Mouse (Mus musculus) thymus, postnatal 14 days (tissue): ENCODE measurements around the gene Gm26657.

Experiments
- DNase-seq: peaks from one replicate; pipeline ENCODE4 v3.0.0; 2021

Gene Gm26657

GRCm38 (mm10) chr4:56740020-56740485 is at the start of gene Gm26657:
Gm26657 (plus strand) TSS chr4:56740070.
- DNase-seq, result no peak

GRCm38 (mm10) chr4:56696401-56696800 is 43.5 kb upstream of the Gm26657 start:
- no peak for DNase-seq

DNA sequence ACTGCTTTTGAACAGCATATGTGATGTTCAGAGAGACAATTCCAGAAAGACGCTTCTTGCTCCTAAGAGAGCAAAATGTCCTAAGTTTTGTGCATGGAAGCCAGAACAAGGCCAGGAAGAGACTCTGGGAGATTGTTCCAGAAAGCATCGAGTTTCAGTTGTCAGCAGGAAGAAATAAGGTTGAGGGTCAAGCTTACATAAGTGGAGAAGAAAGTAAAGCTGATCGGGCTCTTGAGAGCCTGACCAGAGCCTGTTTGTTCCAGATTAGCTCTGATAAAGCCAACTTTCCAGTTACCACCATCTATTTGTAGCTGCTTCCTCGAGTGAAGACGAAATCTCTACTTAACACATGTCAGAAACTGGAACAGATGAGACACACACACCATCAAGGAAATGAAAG is 41.2 kb upstream of the Gm26657 start:
- DNase-seq, result no peak

DNA sequence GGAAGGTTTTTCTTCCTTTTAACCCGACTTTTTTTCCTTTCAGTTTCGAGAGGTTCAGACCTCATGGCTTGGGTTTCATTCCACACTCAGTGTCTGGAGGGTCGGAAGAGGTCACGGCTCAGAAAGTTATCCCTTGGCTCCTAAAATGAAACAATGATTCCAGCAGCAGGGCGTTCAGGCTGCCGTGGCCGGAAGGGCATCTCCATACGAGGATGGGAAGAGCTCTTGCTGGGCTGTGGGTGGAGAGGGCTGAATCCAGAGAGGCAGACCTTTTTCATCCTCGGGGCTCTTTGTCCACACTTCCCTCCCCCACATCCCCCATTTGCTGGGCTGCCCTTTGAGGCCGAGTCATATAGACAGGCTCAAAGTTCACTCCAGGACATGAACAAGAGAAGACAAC is 37.6 kb upstream of the Gm26657 start:
- DNase-seq, result no peak

GRCm38 (mm10) chr4:56713155-56713554 is 26.7 kb upstream of the Gm26657 start:
- DNase-seq, result no peak

GRCm38 (mm10) chr4:56716801-56717200 is 23.1 kb upstream of the Gm26657 start:
- no peak for DNase-seq

DNA sequence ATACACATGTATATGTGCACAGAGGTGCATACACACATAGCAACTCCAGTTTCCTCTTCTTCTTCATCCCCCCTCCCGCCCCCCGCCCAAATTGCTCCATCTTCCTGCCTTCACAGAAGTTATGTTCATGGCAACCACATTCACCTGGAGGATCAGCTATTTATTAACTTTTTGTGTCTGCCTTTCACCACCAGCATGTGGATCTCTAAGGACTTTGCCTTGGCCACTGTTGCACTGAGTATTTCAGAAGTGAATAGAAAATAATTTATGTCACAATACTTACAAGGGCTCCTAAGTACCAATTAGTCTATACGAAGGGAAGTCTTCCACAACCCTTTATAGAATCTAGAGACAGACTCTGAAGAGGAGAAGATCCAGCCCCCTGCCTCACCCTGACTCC is 21.9 kb upstream of the Gm26657 start:
- no peak for DNase-seq

DNA sequence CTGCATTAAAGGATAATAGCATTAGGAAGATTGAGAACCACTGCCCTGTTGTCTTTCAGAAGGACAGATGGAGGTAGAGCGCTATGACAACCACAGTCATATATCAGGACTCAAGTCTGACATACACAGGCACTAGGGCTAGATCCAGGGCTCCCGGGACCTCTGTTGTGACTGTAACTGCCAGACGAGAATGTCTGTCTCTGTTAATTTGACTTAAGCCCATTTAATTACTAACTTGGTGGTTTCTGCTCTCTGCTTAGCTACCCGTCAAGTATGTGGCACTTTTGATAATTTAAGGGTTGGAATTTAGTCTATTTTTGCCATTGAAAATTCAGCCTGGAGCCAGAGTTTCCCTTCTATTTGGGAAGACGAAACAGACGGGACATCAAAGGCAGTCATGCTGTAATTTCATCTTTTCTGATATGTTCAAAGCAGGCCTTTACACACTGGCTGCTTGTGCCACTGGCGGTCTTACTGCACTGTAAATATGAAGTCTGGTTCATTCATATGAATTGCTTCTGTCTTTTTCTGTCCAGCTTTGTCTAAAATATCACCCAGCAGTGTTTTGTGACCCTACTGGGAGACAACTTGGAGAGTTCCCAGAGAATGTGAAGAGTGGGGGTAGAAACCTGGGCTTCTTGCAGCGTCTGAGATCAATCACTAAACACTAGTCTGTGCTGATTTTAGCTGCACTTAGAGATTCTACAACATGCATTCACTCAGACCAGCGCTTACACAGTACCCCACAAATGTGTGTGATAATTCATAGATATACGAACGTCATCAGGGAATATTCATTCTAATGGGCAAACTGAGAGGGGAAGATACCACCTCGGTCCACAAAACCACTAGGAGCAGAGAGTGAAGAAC is 21.1 kb upstream of the Gm26657 start:
- no peak for DNase-seq

- no peak for DNase-seq
Measured at GRCm38 (mm10) chr4:56719456-56719855, 20.4 kb upstream of the Gm26657 start.

- no peak for DNase-seq
Measured at GRCm38 (mm10) chr4:56720403-56720802, 19.5 kb upstream of the Gm26657 start.

DNA sequence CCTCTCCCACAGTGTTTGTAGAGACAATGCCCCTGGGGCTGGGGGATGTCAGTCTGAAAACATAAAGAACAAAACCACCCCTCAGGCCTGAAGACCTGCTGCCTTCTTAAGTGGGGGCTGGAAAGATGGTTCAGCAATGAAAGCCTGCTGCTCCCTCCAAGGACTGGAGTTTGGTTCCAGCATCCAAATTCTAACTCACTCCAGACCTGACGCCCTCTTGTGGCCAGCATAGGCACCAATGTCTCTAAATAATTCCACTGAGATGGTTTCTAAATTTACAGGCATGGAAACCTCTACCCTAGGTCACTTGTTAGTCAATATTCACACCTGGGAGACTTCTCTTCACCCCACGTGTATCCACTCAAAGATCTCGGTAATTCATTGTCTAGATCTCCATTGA is 18.4 kb upstream of the Gm26657 start:
- DNase-seq, result peak; percentile 12

GRCm38 (mm10) chr4:56722346-56722745 is 17.5 kb upstream of the Gm26657 start:
- DNase-seq, result no peak

GRCm38 (mm10) chr4:56723237-56723636 is 16.6 kb upstream of the Gm26657 start:
- no peak for DNase-seq

- DNase-seq, result peak; percentile 38
Measured at GRCm38 (mm10) chr4:56725839-56726238, 14.0 kb upstream of the Gm26657 start.

- no peak for DNase-seq
Measured at GRCm38 (mm10) chr4:56740611-56741010, 741 bp downstream of the Gm26657 start.

- DNase-seq, result no peak
Measured at GRCm38 (mm10) chr4:56741041-56741493, 1.2 kb downstream of the Gm26657 start, which contains the start of gene Actl7b. Actl7b (minus strand) TSS chr4:56741443.

DNA sequence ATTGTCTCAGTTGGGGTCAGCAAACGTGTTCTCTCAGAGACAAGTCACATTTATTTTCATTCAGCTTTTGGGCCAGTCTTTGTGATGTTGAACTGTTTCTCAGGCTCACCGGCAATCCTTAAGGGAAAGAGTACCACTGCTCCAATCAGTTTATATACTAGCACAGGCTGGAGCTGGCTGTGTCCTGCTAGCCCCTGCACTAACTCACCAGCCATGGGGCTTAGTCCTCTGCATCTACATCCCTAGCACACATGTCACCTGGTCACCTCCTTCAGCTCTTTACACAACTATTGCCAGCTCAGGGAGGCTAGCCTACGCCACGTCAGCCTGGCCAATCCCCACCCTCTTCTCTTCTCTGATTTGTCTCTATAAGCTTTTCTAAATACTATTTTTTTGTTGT is 2.8 kb downstream of the Gm26657 start:
- no peak for DNase-seq

GRCm38 (mm10) chr4:56743363-56744195 is 3.7 kb downstream of the Gm26657 start, which contains the start of gene Actl7a:
Actl7a (plus strand) TSS chr4:56743413.
- DNase-seq, result no peak

DNA sequence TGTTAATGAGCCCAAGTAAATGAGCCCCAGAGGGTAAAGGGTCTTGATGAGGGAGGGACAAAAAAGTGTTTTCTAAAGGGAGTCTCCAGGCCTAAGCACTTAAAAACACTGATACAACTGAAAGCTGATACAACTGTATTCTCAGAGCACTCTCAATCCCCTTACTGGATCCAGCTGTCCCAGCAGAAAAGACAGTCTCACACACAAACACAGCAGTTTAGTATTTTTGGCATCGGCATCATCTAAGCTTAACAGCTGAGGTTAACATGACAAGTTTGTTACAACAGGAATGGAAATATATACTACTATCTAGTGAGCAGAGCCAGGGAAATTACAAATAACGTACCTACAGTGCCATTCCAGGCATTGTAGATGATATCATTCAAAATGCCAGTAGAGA is 6.5 kb downstream of the Gm26657 start:
- DNase-seq, result no peak

DNA sequence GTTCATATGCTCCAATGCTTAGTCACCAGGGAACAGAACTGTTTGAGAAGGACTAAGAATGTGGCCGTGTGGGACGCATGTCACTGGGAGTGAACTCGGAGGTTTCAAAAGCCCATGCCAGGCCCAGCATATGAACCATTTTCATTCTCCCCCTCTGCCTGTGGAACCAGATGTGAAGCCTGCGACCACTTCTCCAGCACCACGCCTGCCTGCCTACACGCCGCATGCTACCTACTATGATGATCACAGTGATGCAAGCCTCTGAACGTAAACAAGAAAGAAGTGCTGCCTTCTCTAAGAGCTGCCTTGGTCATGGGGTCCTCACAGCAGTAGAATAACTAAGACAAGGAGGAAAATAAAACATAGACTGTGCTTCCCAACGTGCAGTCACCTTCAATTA is 7.6 kb downstream of the Gm26657 start:
- no peak for DNase-seq

DNA sequence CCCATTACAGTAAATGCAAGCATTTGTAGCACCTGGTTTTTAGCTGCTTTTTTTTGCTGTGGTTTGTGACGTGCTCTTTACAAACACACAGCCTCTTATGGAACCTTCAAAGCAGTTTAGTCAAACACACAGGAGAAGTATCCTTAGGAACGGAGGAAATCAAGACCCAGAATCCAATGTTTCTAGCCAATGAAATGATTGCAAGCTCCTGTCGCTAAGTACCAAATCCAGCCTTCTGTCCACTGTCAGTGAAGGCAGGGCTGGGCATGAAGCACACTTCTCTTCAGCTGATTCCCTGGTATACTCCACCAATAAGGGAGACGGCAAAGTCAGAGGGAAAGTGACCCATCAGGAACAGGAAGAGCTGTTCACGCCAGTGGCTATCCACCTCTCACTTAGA is 16.2 kb downstream of the Gm26657 start:
- no peak for DNase-seq

- no peak for DNase-seq
Measured at GRCm38 (mm10) chr4:56756966-56757600, 17.2 kb downstream of the Gm26657 start.

- no peak for DNase-seq
Measured at GRCm38 (mm10) chr4:56757693-56758092, 17.8 kb downstream of the Gm26657 start.
